Mouse (Mus musculus) embryonic fibroblast, embryonic 13.5 days (primary cell): ENCODE data around the gene Lat2.

Experiments
- CTCF ChIP-seq: IDR thresholded peaks from 2 replicates; pipeline ENCODE4 v1.5.1; 2011; ENCODE audit warnings: mild to moderate bottlenecking, control low read depth, low read length, moderate library complexity, borderline replicate concordance; ENCODE audit not compliant: insufficient read depth
- POLR2A ChIP-seq: IDR thresholded peaks from 2 replicates; pipeline ENCODE4 v1.6.1; 2011; ENCODE audit warnings: low read depth, mild to moderate bottlenecking, control low read depth, low read length, moderate library complexity

DNA sequence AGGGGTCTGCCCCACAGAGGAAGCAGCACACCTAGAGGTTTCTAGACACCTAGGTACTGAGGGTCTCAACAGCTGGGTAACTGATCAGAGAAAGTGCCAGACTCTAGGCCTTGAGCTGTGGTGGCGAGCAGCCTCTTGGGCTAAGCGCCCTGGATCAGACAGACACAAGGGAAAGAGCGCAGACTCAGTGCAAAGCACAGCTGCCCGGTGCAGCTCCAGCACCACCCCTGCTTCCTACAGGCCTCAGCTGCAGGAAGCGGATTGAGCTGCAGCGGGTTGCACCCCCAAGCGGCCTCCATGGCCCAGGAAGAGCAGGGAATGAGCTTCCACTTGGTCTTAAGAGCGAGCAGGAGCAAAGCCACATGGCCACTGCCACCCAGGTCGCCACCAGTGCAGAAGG is 5.6 kb upstream of the Lat2 start:
- TF ChIP-seq POLR2A = no peak
- TF ChIP-seq CTCF = no peak
